Mouse (Mus musculus) adrenal gland, adult 18-20 months (tissue): ENCODE results near the gene Cdk8. TPM values are rescaled to one million over a fixed set of nuclear protein-coding genes. Genes with fewer than 3 reads are reported as not detected.

Experiments
- DNase-seq, 2 experiments: peaks; one replicate each; pipeline ENCODE4 v3.0.0; 2021 to 2022; ENCODE audit warnings: low spot score in 2 of 2
- total RNA-seq, 2 experiments: library from RNA; stranded (reverse); gene quantifications; 1 replicate in 1 of 2; 2 replicates in 1 of 2; pipeline ENCODE4 v1.2.3; 2021

Gene Cdk8
- total RNA-seq, 2 experiments from 2014 or later, result 43.5 to 91.1 TPM

DNA sequence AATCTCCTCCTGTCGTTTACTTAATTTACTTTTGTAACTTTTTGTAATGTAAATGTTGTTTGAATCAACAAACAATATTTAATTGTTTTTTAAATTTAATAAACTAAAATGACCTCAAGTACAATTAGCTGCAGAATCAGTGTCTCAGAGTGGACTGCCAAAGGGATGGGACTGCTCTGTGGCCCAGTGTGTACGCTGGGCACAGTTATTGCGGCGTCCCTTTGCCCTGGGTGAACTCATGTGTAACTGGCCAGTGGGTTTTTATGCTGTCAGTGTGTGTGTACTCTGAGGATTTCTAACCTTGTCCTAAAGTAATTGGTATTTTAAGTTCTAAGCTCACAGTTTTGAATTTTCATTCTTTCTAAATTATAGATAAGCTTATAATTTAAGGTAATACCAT lies 46.5 kb downstream of the Cdk8 start:
- DNase-seq, result no peak

DNA sequence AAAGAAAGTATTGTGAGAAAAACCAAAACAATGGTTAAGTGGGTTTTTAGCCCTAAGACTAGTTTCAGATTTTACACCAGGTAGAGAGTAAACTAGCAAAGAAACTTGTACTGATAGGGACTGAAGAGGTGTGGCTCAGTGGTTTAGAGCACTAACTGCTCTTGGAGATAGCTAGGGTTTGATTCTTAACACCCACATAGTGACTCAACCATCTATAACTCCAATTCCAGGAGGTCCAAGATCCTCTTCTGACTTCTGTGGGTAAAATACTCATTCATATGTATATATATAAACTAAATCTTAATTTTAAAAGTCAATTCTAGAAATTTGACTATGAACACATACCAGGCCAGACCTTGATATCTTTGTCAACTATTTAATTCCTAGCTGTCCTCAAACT lies 49.0 kb downstream of the Cdk8 start:
- DNase-seq, result no peak

DNA sequence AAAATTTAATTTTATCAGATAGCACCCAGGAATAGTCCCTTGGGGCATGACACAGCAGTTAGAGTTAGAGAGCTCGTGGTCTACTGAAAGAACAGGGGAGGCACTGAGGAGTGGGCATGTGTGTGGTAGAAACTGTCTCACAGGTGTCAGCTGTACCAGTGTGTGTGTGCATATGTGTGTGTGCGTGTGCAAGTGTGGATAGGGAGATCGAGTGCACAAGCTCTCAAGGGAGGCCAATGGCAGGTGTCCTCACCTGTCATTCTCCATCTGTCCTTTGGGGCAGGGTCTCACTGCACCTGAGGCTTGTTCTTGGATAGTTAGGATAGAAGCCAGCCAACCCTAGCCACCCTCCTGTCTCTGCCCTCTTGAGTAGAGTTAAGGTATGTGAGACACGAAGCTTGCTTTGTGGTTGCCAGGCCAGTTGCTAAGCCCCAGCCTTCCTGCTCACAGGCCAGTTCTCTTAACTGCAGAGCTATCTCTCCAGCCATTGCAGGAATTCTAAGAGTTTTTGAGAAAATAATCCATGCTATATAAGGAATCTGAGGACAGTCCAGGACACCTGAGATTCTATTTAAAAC lies 50.3 kb downstream of the Cdk8 start:
- no peak for DNase-seq

DNA sequence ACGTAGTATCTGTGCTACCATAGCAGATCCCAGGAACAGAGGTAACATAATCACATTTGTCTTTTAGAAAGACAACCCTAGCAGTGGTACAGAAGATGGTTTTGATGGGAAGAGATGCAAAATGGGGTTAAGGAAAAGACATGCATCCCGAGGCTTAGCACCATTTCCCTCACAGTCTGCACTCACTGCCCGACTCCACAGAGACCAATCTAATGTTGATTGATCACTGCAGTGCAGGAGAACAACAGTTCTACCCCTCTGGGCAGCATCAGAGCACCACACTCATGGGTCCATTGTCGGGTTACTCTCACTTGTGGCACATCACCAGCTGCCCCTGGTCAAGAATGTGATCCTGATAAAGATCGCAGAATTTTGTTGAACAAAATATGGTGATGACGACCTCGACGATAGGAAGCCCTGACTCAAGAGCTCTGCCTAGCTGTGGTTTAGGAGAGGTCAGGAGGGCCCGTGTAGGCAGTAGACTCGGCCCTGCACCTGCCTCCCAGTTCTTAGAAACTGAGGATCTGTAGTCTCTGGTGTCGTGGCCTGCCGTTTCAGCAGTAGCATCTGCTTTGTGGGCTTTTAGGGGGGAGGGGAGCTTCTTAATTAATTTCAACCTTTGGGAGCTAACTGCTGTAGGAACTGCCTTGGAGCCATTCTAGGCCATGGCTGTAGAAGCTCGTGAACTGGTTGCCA lies 51.0 kb downstream of the Cdk8 start:
- DNase-seq, result no peak

DNA sequence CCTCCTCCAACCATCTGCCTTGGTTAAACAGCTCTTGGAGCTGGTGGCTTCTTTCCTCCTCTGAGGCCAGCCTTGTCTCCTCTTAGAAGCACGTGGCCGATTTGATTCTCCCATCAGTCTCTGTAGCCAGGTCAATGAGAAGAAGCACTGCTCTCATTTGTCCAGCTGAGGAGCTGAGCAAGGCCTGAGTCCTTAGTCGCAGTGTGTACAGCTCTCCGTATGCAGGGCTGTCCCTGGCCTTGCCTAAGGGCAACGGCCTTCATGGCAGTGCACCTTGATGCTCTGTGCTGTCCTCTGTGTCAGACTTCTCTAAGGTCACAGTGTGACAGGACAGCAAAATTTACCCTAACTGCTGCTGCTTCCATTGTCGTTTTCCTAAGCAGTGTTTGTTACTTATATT lies 52.9 kb downstream of the Cdk8 start:
- DNase-seq, result no peak

DNA sequence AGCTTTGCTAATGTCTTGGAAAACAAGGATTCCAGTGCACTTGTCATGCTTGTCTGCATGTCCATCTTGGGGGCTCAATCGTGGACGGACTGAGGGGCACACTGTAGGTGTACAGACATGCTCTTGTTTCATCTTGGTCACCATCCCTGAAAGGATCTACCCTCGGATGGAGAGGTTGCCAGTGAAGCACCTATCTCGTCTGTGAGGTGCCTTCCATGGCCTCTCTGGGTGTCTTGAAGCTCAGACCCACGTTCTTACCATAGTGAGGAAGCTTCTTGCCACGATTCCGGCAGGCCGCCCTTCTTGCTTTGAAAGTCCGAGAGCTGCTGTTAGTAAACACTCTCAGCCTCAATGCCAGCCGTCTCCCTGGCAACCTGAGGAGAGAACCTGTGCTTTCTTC lies 56.4 kb downstream of the Cdk8 start:
- DNase-seq, result no peak

DNA sequence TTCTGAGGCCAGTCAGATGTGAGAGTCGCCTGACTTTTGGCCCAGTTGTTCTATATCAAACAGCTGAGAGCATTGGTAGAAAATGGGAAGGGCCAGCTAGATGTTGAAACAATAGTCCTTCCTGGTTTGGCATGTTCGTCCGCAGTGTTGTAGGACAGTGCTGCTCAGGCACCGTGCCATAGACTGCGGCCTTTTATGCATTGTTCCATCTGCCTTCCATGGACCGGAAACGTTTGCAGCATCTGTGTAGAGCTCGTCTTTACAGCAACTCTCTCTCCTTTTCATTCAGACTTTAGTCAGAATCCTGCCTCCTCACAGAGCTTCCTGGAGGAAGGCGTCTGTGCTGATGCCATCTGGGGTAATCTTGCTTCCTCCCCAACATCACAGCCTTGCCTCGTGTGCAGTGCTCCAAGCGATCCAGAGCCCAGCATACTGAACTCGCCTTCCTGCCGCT lies 57.0 kb downstream of the Cdk8 start:
- DNase-seq, result no peak

DNA sequence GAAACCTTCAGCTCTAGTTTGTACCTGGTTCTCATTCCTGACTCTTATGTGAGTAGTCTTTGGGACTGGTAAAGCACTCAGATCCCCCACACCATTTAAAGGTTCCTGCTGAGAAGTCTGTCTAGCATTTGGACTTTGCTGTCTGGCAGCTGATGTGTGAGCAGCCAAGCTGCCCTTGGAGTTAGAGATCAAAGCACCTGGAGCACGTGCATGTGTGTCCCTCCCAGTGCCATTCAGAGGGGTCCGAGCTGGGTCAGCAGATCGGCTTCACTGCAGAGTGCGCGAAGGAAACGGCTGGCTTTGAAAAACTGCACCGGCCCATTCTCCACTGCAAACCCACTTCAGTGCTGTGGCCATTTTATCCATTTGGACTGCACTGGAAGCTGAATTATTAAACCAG lies 58.9 kb downstream of the Cdk8 start:
- no peak for DNase-seq

DNA sequence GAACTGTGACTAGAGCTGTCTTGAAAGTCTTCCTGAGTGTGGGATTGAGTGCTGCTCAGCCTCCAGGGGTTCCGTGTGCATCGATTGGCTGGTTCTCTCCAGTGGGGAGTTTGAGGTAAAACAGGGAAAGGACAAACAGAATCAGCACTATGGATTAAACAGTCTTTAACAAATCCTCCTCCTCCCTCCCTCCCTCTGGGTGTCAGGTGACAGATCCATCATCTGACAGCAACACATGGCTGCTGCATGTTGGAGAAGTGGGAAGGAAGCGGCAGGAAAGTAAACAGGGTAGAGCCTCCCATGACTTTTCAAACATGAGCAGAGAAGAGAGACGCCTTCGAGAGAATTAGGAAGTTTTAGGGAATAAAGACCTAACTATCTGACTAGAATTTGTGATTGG lies 59.4 kb downstream of the Cdk8 start:
- DNase-seq, result no peak

DNA sequence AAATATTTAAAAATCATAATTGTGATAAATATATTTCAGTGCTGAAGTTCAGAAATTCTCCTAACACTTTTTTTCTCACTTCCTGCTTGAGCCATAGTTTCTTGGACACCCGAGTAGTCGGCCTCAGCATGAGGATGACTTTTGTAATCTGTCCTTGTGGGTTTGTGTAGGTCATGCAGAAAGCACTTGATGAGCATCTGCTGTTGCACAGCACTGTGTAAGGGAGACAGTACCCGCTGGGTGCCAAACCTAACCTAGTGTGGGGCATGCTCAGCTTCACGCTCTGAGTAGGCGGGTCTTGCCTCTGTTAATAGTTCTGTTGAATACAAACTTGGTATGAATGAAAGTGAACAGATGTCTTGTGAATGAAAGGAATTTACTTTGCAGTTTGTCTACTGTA lies 60.5 kb downstream of the Cdk8 start:
- no peak for DNase-seq

DNA sequence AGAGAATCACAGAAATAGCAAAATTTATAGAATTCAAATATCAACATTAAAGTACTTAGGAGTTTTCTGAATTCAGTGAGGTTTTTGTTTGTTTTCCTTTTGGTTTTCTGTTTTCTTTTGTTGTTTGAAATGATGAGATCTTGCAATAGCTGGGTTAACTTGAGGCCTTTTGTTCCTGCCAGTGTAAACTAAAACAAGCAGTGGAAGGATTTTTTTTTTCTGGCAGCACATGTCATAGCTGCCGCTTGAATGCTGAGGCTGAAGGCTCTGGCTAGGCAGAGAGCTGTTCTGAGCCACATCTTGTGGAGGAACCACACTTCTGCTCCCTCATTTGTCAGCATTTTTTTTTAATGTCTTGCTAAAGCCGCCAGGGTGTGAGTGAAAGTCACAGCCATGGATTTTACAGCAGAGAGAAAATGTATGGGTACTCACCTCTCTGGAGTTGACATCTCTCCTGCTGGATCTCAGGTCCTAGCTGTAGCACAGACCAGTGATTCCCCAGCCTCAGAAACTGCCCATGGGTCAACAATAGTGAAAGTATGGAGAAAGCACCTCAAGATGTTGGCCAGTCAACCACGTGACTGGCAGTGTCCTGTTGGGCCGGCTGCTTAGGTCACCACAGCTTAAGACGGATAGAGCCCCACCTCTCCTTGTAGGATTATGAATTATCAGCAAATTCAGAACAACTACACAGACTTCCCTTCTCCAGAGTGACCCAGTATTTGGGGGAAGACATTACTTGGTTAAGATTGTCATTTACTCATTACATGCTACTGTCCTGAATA lies 62.1 kb downstream of the Cdk8 start:
- no peak for DNase-seq

DNA sequence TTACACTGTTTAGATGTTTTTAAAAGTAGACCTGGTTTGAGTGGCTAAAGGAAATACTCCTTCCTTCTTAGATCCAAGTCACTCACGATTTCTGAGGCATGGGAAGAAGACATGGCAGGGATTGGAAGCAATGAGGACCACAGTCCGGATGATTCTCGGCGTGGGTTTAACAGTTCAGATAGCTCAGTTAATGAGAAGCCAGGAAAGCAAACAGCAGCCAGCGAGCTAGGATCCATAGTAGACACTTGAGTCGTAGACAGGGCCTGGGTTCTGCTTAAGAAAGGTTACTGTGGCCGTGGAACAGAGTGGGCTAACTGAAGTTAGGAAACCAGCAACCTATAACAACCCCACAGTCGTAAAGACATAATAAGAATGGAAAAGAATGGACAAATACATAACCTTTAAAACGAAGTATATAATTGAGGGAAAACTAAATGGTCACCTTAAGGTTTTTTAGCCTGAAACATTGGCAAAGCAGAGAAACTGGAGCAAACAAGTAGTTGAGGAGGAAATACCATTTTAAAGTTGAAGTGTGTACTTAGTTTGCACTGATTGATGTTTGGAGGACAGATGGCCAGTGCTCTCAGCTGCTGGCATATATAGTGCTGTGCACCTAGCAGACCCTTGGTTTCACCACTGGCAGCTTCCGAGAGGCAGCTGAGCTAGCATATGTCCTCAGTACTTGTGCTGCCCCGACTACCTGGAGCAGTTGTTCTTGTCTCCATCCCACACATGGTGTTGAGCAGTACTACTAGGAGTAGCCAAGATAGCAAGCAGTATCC lies 63.1 kb downstream of the Cdk8 start:
- DNase-seq, result no peak

DNA sequence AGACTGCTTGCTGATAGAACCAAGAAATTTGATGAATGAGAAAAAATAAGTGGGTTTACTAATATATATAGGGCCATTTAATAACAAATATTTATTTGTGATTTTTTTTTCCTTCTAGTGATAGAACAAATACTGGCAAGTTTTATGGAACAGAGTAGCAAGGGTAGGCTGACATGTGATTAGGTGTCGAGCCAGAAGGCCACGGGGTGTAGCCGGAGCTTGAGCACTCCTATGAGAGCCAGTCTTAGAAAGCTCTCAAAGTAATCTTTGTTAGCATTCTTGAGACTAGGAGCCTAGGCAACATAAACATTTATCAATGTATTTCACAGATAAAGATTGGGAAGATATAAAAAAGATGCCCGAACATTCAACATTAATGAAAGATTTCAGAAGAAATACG lies 63.8 kb downstream of the Cdk8 start:
- no peak for DNase-seq

DNA sequence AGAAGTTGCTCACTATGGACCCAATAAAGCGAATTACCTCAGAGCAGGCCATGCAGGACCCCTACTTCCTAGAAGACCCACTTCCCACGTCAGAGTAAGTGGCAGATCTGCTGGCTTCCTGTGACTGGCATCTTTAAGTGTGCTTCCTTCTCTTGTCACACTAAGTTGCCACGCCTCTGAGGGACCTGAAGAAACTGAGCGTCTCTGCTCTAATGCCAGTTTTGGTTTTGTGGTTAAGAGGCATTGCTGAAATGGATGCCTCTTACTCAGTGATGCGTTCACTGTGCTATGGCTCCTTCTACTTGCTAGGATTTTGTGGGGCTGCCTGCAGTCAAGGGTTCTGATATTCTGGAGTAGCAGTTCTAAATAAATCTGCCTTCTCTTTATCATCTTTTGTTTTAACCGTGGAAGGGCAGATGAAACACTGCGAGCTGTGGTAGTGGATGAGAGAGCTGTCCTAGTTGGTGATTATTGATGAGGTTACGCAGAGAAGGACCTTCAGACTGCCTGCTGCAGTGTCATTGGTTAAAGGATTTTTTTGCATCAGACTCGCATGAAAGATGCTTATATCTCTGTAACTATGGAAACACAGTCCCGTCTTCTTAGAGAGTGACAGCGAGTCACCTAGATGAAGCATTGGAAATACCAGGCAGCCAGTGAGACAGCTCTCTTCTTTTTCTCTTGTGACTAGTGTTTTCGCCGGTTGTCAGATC lies 67.9 kb downstream of the Cdk8 start:
- DNase-seq, result no peak

DNA sequence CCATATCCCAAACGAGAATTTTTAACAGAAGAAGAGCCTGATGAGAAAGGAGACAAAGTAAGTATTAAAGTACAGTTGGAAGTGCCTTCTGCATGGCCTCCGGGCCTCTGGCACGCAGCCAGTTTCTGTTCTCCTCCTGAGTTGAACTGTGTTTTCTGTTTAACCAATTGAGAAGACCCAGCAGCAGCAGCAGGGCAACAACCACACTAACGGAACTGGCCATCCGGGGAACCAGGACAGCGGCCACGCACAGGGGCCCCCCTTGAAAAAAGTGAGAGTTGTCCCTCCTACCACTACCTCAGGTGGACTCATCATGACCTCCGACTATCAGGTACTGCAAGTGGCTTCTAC lies 68.5 kb downstream of the Cdk8 start:
- DNase-seq, result peak; percentile 41 to 57

DNA sequence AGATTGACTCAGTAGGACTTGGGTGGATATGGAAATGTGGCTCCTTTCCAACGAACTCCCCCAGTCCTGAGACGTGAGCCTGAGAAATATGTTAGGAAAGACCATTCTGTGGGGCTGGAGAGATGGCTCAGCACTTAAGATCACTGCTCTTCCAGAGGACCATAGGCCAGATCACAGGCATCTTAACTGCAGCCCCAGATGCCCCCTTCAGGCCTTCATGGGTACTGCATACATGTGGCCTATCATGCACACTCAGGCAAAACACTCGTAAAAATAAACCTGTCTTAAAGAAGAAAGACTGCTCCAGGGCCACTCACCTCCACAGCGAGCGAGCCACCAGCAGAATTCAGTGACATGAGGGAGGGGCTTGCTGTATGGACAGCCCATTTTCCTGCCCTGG lies 72.4 kb downstream of the Cdk8 start:
- peak; percentile 65 to 73 for DNase-seq

DNA sequence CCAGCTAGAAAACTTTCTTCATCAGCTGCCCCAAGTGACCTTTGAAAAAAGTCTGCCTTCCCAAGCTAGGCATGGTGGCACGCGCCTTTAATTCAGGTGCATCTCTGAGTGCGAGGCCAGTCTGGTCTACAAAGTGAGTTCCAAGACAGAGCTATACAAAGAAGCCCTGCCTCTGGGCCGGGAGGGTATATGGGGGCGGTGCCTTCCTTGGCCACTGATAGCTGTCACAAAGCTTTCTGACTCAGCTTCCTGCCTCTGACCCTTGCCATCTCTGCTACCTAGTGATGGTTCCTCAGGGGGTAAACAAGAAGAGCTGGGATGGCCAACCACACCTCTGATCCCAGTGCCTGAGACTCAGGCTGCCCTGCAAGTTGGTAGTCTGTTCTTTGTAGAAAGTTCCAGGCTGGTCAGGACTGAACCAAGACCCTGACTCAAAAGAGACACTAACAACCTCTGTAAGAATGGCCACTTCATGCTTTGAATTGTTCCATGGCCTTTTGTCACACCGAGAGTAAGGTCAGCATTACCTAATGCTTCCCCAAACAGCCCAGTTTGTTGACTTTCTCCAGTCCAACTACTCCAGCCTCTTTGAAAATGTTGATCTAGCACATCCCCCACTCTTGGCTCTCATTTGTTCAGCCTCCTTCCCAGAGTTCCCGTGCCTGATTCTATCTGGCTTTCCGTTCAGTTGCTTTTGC lies 76.2 kb downstream of the Cdk8 start:
- DNase-seq, result no peak

DNA sequence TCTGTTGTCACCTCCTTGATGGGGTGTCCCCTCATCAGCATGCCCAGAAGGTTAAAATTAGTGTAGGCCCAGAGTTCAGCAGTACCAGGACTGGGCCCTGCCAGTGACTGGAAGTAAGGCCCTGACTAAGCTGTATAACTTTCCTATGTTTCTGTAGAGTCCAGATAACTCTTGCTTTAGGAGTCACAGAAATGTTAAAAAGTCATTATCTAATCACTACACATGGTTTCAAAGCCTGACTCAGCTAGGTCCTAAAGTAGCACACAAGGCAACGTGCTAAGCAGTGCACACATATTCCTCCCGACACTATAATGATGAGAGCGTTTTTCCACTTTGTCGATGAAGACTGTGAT lies 76.7 kb downstream of the Cdk8 start:
- DNase-seq, result no peak

DNA sequence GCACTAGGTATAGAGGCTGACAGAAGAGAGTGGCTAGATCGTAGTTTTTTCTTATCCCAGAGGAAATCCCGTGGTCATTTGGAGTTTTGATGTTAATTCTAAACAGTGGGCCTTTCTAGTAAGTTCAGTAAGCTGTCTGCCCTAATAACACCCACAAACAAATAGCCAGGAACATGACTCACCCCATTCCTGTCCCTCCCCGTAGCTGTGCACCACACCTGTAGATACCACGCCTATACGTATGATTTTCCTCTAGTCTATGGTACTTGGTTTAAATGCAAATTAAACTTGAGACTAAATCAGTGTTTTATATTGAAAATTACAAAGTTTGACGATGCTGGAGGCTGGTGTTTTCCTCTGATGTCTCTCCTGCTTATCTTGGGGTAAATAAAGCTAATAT lies 83.5 kb downstream of the Cdk8 start:
- DNase-seq, result no peak

DNA sequence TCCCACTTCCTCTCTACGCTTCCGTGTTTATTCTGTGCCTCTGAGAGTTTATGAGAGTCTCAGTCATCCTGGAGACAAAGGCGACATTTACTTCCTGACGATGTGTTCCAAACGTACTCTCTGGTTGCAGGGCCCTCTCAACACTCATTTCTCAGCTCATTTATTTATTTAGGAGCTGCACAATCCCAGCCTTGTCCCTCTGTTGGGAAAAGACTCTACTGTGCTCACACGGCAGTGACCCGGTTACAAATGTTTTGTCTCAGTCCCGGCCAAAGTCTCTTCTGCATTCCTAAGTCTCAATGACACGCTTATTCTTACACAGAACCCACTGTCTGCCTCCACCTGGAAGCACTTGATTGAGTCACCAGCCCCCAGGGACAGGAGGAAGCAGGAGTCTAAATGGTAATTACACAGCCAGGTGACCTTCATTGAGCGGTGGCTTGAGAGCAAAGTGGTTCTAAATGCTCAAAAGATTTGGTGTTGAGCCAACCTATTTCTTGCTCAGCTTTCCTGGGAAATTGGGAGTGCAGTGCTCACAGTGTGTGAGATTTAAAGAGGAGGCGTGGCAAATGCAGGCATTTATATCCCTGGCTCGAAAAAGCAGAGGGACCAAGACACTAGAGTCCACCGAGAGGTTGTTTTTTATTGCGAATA lies 84.4 kb downstream of the Cdk8 start:
- DNase-seq, result no peak
